ENCODE assay signal across 1 mouse cellular context in the genomic region with DNA sequence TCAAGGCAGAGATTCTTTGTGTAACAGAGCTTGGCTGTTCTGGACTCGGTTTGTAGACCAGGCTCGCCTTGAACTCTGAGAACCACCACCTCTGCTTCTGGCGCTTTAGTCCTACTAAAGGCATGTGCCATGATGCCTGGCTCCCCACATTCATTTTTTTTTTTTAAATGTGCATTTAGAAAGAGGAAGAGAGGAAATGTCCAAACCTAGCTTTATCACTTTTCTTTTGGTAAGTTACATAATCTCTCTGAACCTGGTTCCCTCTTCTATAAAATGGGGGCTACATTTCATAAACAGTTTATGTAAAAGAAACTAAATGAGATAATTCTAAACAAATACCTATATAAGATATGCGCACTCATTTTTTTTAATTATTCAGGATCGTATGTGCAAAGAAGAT.
TF ChIP-seq lines count a peak whose summit lies in the region.

No protein-coding gene starts in this region.

TF ChIP-seq in MEL, 35 proteins besides CTCF, POLR2A, EP300 and RAD21 (continued from another document):
- peak; percentile 84 for TF ChIP-seq MYC (IDR thresholded peaks at IDR 0.05; ENCODE audit: low read depth, low read length)
- TF ChIP-seq RCOR1 (IDR thresholded peaks at IDR 0.05; ENCODE audit: low read depth, low read length): no peak; the same call in 1 of the 2 replicates
- TF ChIP-seq HCFC1 (IDR thresholded peaks at IDR 0.05; ENCODE audit: low read depth, low read length): no peak
- TF ChIP-seq CHD2 (IDR thresholded peaks at IDR 0.05; ENCODE audit: low read length): no peak
- TF ChIP-seq USF1 (IDR thresholded peaks at IDR 0.05; ENCODE audit: low read depth, low read length): no peak
- TF ChIP-seq ETS1 (IDR thresholded peaks at IDR 0.05; ENCODE audit: low read depth, low read length): peak; percentile 67
- TF ChIP-seq SMC3 (IDR thresholded peaks at IDR 0.05; ENCODE audit: low read depth, low read length): no peak
- TF ChIP-seq NRF1 (IDR thresholded peaks at IDR 0.05; ENCODE audit: insufficient read depth, low read depth, low read length, poor library complexity, severe bottlenecking): no peak
- no peak for TF ChIP-seq ZKSCAN1 (IDR thresholded peaks at IDR 0.05; ENCODE audit: low read depth, low read length)
- TF ChIP-seq TCF12 (IDR thresholded peaks at IDR 0.05; ENCODE audit: low read depth, low read length): no peak
- no peak for TF ChIP-seq ZMIZ1 (IDR thresholded peaks at IDR 0.05; ENCODE audit: low read depth, low read length)
- no peak for TF ChIP-seq E2F4 (IDR thresholded peaks at IDR 0.05; ENCODE audit: borderline replicate concordance, low read depth, low read length)
- TF ChIP-seq ZNF384 (IDR thresholded peaks at IDR 0.05; ENCODE audit: low read depth, low read length): peak; percentile 94
- TF ChIP-seq POLR2AphosphoS2 (IDR thresholded peaks at IDR 0.05; ENCODE audit: low read length): no peak
- TF ChIP-seq ZC3H11A (IDR thresholded peaks at IDR 0.05; ENCODE audit: low read depth, low read length): no peak
- peak; percentile 29; the same call in 1 of the 2 replicates for TF ChIP-seq BHLHE40 (IDR thresholded peaks at IDR 0.05; ENCODE audit: borderline replicate concordance, low read depth, low read length)
- no peak for TF ChIP-seq KAT2A (conservative IDR thresholded peaks at IDR 0.05; ENCODE audit: low read depth, low read length)
- TF ChIP-seq UBTF (IDR thresholded peaks at IDR 0.05; ENCODE audit: borderline replicate concordance, insufficient read depth, low read depth, low read length): no peak
- peak; percentile 85 for TF ChIP-seq MXI1 (IDR thresholded peaks at IDR 0.05; ENCODE audit: low read depth, low read length)
- TF ChIP-seq CHD1 (IDR thresholded peaks at IDR 0.05; ENCODE audit: low read depth, low read length): no peak
- TF ChIP-seq GABPA (IDR thresholded peaks at IDR 0.05; ENCODE audit: low read depth, low read length): no peak
- no peak for TF ChIP-seq MYB (IDR thresholded peaks at IDR 0.05; ENCODE audit: low read depth, low read length)
- TF ChIP-seq MAX (IDR thresholded peaks at IDR 0.05; ENCODE audit: low read length): peak; percentile 39; the same call in 1 of the 2 replicates
TF ChIP-seq in MEL: peak in this region for 8.
